Mouse (Mus musculus): Measurements from ENCODE around the gene Rmnd5a. TPM values are rescaled to one million over a fixed set of nuclear protein-coding genes. Genes with fewer than 3 reads are reported as not detected.

Gene Rmnd5a
- total RNA-seq, 2 experiments from 2014 or later, result 85.7 to 94.4 TPM

DNA sequence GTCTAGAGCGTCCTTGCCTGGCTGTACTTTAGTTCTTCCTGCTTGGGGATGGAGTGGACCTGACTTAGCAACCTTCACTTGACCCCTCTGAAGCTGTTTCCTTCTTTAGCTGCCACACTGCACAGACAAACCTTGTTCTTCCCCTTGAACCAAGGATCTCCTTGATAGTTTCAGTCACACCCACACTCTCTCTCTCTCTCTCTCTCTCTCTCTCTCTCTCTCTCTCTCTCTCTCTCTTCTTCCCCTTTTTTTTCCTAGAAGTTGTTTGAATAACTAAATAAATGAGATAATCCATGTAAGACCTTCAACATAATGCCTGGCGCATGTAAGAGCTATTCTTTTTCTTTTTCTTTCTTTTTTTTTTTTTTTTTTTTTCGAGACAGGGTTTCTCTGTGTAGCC, 1.7 kb upstream of the Rmnd5a start:
- no peak for DNase-seq

DNA sequence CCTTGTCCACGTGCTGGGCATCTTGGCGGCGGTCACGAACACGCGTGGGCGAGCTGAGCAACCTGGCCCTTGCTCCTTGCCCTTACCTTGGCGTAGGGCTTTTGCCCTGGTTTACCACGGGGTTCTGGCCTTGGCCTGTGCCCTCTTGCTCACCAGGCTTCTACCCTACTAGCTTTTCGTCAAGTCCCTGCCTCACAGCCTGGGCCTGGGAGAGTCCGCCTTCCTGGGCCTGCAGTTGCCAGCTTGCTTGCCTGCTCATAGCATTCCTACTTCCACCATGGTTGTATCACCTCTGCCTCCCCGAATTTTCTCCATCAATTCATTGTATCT, 779 bp upstream of the Rmnd5a start:
- DNase-seq, result no peak

DNA sequence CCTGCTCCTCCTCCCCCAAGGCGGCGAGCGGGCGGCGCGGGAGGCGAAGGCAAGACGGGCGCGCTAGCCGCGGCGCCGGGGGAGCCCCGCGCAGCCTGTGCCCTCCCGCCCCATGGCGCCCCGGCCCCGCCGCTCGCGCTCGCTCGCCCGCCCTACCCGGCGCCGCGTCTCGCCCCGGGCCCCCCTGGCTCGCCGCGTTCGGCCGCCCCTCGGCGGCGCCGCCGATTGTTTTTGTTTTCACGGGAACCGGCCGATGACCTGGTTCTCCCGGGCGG, 283 bp downstream of the Rmnd5a start:
- no peak for DNase-seq

DNA sequence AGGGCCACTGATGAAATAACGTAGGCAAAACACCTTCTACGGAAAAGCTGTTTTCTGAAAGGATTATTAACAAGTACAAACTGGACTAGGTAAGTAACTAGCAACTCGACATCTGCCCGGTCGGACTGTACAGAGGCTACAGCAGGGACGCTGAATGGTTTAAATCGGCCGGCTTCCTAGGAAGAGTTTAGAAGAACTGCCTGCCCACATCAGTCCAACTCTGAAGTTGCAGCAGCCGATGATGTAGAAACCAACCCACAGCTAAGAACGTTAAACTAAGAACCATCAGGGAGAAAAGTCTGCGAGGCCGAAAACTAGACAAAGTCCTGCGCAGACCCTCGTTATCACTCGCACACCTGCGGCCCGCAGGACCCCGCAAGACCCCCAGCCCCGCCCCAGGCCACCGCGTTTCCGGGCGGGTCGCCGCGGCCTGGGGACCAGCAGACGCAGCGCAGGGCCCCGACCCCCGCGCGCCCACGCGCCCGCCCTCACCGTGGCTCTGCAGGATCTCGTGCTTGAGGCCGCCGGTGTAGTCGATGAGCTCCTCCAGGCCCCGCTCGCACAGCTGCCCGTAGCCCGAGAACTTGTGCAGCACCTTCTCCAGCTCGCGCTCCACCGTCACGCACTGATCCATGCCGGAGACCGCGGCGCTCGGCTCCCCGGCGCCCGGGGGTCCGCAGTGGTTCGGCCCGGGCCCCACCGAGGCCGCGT, 776 bp downstream of the Rmnd5a start:
- DNase-seq, result peak; percentile 48

DNA sequence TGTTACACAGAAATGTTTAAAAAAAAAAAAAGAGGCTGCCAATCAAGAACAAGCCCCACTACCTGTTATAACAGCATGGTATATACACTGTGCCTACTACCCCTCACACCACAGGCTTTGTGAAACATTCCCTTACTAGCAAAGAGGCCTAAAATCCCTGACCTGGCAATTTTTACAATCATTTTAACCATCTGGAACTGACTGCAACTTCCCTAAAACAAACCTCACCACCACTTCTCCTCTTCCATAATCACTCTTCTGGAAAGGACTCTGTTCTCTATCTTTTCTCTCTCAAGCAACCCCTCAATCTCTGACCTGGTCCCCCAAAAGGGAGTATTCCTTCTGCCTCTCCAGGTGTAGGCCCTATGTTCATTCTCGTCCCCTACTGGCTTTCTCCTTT, 2.4 kb downstream of the Rmnd5a start:
- DNase-seq, result no peak

DNA sequence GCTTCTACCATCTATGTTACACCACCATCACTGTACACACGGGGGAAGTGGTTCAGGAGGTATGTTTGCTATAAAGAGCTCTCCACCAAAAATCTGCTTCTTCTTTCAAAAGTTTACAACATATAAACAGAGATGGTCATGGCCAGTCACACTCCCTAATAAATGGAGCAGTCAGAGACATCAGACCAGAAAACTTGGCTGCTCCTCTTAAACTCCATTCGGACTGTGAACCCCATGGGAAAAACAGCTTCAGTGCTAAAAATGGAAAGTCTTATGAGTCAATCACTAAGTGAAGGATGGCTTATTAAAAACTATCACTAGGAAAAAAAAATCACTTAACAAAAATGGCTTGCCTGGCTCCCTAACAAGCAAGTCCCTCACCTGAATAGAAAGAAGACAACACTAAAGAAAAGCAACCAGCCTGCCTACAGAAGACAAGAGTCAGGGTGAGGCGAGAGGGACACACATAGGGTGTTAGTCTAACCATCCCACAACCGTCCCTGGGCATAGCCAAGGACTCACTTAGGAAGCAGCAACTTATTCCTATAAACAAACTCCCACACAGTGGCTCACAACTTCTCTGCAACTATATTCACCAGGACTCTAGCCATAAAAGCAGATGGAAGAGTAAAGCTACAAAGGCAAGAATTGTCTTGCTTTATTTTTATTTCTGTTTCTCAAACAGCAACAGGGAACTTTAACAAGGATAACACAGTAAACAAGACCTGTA, 12.3 kb downstream of the Rmnd5a start:
- DNase-seq, result no peak

DNA sequence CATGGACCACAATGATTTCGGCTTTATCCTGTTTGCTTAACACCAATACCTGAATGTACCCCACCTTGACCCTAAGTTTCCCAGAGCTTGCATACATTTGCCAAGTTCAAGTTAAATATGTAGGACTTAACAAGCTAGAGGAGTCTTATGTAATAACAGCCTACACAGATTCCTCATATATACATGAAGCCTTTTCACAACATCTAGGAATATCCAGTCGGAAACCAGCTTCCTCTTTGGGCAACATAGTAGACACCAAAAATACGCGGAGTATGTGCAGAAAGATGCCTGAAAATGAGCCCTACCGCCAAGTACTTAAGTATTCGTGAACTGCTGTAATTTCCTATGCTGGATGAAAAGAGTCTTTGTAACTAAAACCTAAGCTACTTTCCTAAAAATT, 14.8 kb downstream of the Rmnd5a start:
- no peak for DNase-seq

DNA sequence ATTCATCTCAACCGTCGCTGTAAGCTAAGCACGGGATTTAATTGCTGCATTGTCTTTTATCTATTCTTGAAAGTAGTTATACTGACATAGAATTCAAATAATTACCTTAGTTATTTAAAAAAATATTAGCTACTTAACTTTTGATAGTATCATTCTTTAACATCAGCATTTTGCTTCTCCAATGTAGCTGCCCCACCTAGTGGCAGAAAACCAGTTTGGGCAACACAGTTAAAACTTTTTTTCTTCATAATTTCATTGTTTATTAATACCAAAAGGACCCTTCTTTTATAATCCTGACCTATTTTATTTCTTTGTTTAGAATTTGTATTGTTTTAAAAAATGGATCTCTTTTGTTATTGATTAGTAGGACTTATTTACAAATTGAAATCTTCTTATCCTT, 17.3 kb downstream of the Rmnd5a start:
- no peak for DNase-seq

DNA sequence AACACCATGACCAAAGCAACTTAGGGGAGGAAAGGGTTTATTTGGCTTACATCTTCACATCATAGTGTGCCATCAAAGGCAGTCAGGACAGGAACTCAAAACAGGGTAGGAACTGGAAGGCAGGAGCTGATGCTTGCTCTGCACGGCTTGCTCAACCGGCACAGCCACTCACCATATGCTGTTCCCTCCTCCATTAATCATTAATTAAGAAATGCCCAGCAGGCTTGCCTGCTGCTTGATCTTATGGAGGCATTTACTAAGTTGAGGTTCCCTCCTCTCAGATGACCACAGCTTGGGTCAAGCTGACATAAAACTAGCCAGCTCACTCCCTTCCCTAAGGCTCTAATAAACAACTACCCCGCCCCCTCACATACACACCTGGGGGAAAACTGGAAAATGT, 18.3 kb downstream of the Rmnd5a start:
- no peak for DNase-seq

DNA sequence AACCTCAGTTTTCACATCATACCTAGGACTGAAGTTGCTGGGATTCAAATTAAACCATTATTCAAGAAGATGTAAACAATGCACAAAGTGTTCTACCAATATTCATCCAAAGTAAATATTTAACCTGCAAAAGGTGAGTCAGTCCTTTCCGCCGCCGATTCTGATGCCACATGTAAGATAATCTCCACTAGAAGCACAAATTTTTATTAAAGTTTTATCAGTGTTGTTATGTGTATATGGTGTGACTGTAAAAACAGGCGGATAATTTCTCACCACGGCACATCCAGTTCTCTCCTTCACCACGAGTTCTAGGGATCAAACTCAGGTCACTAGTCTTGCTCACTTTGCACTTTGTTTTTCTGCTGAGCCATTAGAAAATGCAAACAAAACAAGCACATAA, 19.6 kb downstream of the Rmnd5a start:
- no peak for DNase-seq

DNA sequence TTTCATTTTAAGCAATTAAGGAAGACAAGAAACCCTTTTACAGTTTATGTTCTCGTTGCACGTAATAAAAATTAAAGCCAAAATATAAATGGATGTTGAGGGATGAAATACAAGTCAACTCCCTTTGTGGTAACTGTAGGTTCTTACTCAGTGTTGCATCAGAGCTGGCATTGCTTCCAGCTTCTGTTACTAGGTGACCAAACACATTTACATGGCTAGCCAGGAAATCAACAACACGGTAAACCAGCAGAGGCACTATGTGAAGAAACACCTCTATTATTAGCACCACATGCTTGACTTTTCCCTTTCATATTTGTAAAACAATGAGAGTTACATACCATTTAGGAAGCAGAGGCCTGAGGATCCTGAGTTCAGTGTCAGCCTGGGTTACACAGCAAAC, 21.6 kb downstream of the Rmnd5a start:
- DNase-seq, result no peak

DNA sequence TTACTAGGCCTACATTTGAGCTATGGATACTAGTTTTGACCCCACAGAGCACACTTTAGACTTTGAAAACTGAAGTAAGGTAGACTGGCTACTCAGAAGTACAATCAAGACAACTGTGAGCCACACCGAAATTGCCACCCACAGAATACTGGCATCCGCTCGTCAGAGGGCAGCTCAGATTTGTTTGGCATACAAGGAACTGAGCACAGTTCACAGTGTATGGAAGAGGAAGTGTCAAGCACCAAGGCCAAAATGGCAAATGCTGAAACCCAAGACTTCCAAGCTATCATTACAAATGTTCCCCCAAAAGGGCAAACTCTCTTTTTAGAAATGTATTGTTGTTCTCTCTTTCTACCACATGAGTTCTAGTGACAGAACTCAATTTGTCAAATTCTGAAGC, 25.0 kb downstream of the Rmnd5a start:
- no peak for DNase-seq

DNA sequence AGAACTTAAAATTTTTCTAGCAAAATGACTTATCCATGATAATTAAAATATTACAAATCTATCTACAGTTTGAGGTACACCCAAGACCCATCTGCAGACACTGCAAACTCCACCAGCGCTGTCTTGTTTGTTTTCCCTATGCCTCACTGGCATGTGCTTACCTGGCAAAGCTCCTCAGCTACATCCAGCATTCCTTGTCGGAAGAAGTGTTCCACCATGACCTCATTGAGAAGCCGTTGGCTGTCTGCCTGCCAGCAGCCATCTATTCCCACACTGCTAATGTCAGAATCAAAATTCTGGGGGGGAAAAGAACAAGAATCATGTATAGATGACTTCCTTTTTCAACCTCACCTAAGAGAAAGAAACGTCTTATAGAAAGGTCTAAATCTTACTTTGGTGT, 25.8 kb downstream of the Rmnd5a start:
- no peak for DNase-seq

DNA sequence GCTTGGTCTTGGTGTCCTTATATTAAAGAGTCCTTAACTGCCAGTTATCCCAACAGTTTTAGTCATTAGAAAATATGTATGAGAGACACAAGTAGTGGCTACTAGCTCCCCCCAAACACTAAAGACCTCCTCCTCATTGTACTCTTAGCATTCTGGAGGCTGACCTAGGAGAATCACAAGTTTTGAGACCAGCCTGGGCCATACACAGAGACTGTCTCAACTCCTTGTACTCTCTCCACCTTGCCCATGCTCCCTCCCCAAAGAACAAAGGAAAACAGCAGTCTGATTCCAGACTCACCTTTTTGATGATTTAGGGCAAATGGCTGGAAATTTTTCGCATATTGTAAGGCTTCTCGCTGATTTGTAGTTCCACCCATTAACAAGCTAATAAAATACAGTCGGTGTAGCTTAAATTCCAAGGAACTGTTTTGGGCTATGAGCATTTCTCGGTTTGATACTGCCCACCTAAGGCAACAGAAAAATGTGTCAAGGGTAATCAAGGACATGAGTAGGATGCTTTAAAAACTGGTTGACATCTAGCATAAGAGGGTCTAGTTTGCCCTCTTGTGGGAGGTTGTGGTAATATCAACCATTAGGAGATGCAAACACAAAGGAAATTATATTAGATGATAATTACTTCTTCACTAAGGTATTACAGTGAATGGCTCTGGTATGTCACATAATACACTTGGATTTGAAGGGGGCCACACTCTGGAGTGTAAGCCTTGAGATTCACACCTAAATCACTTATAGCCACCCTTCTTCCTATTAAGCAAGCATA, 41.4 kb downstream of the Rmnd5a start:
- DNase-seq, result no peak

DNA sequence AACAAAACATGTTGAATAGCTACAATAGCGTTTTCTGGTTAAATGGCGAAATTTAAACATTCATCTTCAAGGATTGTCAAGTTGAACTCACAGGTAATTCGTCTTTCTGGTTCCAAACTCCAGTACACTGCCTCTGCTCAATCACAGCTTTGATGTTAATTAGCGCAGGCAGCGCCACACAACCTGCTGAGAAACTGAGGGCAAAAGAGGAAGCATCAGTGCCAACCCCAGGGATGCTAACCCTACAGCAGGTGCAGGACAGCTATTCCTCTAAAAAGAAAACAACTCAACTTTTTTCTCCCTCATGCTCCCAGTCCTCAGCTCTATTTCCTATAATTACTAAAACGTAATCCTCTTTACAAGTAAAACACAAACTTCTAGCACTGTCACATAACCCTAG, 43.7 kb downstream of the Rmnd5a start:
- no peak for DNase-seq

DNA sequence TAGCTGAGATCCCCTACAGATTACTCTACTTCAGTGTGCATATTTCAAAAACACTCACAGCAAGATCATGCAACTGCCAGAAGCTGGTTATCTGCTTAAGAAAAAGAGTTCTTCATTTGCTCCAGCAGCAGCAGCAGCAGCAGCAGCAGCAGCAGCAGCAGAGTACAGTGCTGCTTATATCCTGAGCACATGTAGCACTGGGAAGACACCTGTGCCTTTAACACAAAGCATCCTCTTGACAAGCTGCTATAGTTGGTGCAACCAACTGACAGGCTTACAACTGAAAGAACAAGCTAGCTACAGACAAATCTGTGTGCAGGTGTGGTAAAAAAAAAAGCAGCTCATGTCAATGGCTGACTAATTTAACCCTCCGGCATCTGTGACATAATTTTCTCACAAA, 44.4 kb downstream of the Rmnd5a start:
- DNase-seq, result no peak

DNA sequence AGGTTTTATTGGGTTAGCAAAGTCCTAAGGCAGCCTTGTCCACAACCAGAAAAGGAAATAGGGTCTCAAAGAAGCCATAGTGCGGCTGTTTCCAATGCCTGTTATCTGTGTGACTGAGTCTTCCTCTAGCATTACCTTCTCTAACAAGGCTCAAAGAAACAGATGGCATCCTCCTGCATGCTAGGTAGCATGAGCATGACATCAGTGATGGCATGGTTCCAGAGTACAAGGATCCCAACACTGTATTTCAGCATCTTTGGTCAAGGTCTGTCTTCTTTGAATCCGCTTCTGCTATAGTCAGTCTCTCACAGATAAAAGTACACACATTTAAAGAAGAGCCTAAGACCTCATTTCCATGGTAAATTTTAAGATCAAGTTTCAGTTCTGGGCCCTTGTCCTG, 49.9 kb downstream of the Rmnd5a start:
- no peak for DNase-seq

DNA sequence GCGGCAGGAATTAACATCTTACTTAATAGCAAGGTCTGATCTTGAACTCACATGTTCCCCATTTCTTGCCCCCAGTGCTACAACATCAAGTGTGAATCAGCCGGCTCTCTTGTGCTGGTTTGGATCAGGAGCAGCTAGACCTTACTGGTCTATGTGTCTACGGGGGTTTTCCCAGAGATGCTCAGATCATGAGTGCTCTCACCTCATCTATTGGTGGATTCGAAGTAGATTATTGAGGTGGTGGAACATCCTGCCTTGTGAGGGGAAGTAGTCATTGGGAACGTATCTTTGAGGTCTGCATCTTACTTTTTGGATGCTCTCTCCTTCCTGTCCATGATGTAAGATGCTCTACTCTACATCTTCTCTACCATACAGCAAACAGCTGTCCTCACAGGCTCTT, 58.8 kb downstream of the Rmnd5a start:
- DNase-seq, result no peak

DNA sequence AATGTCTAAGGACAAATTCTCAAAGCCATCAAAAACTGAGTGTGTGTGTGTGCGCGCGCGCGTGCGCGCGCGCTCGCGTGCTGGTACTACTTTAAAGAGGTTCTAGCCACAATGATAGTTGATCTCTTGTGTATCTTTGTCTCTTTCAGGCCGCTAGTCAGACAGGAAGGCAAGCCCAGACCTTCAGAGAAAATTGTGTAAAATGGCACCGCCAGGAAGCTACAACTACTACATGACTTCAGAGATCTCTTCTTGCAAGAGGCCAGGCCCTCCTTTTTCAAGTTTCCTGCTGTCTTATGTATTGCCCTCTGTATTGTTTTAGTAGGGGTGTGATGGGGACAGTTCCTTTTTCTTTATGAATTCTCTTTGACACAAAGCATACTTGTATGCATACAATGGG, 63.7 kb downstream of the Rmnd5a start:
- no peak for DNase-seq

DNA sequence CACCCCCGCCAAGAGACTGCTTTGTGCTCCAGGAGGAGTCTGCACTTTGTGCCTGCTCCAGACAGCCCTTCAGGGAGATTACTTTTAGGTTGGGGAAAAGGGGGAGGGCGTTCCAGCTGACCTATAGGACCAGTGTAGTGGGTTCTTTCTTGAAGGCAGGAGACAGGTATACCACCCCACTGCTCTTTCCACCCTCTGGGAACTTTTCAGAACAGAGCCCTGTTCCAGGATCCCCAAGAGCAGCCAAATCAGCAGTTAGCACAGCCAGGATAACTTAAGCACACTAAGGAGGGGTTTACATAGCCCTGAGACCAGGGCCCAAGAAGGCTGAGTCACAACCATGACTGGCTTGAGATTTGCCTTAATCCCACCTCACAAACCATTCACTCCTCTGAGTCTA, 65.5 kb downstream of the Rmnd5a start:
- no peak for DNase-seq

DNA sequence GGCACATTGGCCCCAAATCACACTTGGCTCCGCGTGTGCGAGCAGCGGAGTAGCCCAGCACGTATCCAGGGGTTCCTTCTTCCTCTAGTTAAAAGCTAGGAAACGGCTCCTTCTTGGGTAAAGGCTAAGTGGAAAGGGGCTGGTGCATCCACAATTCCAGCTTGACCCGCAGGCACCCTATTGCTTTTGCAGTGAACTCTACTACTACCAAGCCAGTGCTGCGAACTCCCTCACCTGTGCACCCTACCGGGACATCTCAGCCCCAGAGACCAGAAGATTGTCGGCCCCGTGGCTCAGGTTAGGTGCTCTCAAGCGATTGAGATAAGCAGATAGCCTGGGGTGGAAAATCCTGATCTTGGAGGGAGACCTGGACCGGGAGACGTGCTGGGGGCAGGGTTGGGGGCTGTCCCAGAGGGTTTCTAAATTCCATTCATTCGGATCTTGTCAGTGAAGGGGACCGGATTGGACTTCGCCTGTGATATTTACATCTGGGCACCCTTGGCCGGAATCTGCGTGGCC, 66.1 kb downstream of the Rmnd5a start:
- no peak for DNase-seq

DNA sequence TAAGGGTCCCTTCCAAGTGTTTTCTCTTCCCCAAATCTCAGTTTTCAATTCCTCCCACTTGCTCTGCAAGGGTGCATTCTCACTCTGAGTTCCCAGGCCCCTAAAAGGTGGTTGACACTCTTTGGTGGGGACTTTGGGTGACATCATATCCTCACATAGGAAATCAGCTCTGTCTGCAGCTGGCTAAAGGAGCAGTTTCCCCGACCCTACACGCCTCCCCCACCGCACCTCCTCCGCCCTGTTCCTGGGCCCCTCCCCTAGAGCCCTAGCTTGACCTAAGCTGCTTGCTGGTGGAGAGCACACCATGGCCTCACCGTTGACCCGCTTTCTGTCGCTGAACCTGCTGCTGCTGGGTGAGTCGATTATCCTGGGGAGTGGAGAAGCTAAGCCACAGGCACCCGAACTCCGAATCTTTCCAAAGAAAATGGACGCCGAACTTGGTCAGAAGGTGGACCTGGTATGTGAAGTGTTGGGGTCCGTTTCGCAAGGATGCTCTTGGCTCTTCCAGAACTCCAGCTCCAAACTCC, 67.1 kb downstream of the Rmnd5a start, which contains the start of gene Cd8a:
TSS of gene Cd8a (plus strand) at position 179 of the 527 bp plus-strand sequence.
- DNase-seq, result peak; percentile 26

DNA sequence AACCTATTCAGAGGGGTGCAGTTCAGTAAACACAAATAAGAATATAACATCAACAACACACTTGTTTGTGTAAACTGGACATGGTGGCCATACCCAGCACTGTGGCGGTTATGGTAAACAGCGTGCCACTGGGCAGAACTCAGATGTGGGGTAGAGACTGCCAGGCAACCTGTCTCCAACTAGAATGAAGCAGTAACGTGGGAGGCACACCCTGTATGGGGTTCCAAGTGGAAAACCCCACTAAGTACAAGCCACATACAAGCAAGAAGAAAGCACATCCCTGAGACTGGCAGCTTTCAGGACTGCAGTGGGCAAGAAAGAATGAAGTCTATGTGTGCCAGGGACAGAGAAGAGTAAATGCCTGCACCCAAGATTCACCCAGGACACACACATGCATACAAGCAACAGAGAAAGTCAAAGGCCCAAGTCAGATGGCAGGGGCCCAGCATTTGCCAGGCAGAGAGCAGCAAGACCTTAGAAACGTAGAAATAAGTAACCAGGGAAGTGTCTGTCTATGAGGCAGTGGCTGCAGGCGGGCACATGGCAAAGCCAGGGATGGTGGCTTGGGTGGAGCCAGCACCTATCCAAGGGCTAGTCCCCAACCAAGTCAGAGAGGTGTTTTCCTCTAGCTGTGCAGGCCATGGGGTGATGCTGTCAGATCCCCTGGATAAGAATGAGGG, 68.3 kb downstream of the Rmnd5a start:
- no peak for DNase-seq
